Mouse (Mus musculus) forebrain, embryonic 10.5 days (tissue): ENCODE measurements around the gene Traf1. TPM values are rescaled to one million over a fixed set of nuclear protein-coding genes. Genes with fewer than 3 reads are reported as not detected.

Source experiments
- DNase-seq: peaks from one replicate; pipeline ENCODE4 v3.0.0-alpha.2; 2017; ENCODE audit warnings: low spot score; ENCODE audit errors: extremely low spot score
- H3K27ac ChIP-seq: fragments of 300-500 bp; sonication (generic); 2 replicates; pipeline ENCODE4 v1.5.1; 2016; ENCODE audit warnings: mild to moderate bottlenecking
- H3K27me3 ChIP-seq: fragments of 300-500 bp; sonication (generic); 2 replicates; pipeline ENCODE4 v1.6.1; 2016; ENCODE audit warnings: mild to moderate bottlenecking; ENCODE audit not compliant: poor library complexity, severe bottlenecking
- H3K36me3 ChIP-seq: fragments of 300-500 bp; sonication (generic); replicated peaks from 2 replicates; pipeline ENCODE4 v1.6.1; 2016; ENCODE audit warnings: mild to moderate bottlenecking, moderate library complexity
- H3K4me1 ChIP-seq: fragments of 300-500 bp; sonication (generic); 2 replicates; pipeline ENCODE4 v1.6.1; 2016
- H3K4me3 ChIP-seq: fragments of 300-500 bp; sonication (generic); 2 replicates; pipeline ENCODE4 v1.5.1; 2016; ENCODE audit warnings: mild to moderate bottlenecking, moderate library complexity
- H3K9me3 ChIP-seq: fragments of 300-500 bp; sonication (generic); 2 replicates; pipeline ENCODE4 v1.6.1; 2016; ENCODE audit warnings: mild to moderate bottlenecking, moderate library complexity
- WGBS: fragments of 180-500 bp; shearing (Covaris S2); methylation state at CpG from one replicate; pipeline ENCODE4 v1.1.7; 2016; 5-methylcytosine and 5-hydroxymethylcytosine counted together
- polyA plus RNA-seq: library from polyadenylated mRNA; unstranded; fragments of >200 nt; fragmentation: Nextera tagmentation; extraction: Ambion mirVana; gene quantifications from 2 replicates; pipeline ENCODE4 v1.2.1, GENCODE M21; 2016

Gene Traf1
- polyA plus RNA-seq, 1 experiment from 2014 or later = 0.31 TPM

DNA sequence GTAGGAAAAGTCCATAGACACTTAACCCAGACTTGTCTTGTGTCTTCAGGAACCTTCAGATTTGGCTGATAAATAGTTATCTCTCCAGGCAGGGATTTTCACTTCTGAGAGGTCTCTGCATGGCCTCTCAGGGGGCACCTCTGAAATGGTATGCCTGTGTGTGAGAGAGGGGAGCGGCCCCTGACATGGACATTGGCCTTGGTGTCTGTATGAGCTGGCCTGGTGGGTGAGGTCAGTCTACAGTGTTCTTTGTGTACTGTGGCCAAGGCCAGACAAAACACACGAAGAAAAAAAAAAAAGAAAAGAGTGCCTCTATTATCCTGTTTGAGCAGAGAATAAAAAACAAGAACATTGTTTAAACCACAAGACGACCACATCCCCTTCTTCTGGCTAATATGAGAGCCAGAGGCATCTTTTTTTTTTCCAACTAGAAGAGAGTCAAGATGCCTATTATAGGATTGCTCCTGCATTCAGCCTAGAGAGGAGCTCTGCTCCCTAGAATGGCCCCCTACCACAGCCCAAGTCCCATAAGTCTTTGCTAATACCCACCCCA lies 18.0 kb upstream of the Traf1 start:
- peaks cover 7% of the 10 kb centered on the region; the same call in 1 of the 2 replicates for H3K9me3 ChIP-seq
- no peak for DNase-seq
- H3K36me3 ChIP-seq = no peaks in the 10 kb centered on the region
- no peak overlapping the region for H3K4me3 ChIP-seq
- WGBS = 86% methylated on average over 3 of the region's 3 CpGs
- peaks cover 16% of the 10 kb centered on the region for H3K4me1 ChIP-seq
- no peak overlapping the region for H3K27ac ChIP-seq
- no peaks in the 10 kb centered on the region for H3K27me3 ChIP-seq

DNA sequence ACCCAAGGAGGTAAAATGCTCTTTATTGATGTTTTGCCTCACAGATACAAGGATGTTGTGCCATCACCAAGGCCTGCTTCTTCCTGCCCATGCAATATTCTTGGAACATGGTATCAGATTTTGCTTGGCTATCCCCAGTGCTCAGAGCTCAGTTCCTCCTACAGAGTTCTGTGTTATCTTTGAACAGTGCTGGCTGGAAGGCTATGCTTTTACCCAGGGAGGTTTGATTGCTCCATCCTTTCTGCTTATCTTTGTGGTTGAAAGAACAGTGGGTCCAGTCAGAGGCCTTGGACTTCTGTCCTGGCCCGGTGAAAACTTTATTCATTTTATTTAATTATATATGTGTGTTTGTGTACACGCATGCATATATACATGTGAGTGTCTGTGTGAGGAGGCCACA lies 16.7 kb upstream of the Traf1 start:
- H3K4me1 ChIP-seq = peaks cover 15% of the 10 kb centered on the region
- no peaks in the 10 kb centered on the region for H3K36me3 ChIP-seq
- no peak for DNase-seq
- H3K27ac ChIP-seq = no peak overlapping the region
- 92% methylated on average over 2 of the region's 2 CpGs for WGBS
- peaks cover 7% of the 10 kb centered on the region; the same call in 1 of the 2 replicates for H3K9me3 ChIP-seq
- H3K4me3 ChIP-seq = no peak overlapping the region
- H3K27me3 ChIP-seq = no peaks in the 10 kb centered on the region

- 91% methylated on average over 8 of the region's 8 CpGs for WGBS
- no peaks in the 10 kb centered on the region for H3K27me3 ChIP-seq
- H3K36me3 ChIP-seq = no peaks in the 10 kb centered on the region
- peaks cover 4% of the 10 kb centered on the region for H3K4me1 ChIP-seq
- DNase-seq = no peak
- peaks cover 7% of the 10 kb centered on the region; the same call in 1 of the 2 replicates for H3K9me3 ChIP-seq
- no peak overlapping the region for H3K27ac ChIP-seq
- no peak overlapping the region for H3K4me3 ChIP-seq
Measured at GRCm38 (mm10) chr2:34976945-34977658, 15.5 kb upstream of the Traf1 start.

- no peak for DNase-seq
- no peak overlapping the region for H3K27ac ChIP-seq
- H3K27me3 ChIP-seq = no peaks in the 10 kb centered on the region
- H3K4me3 ChIP-seq = no peak overlapping the region
- H3K4me1 ChIP-seq = no peaks in the 10 kb centered on the region
- peaks cover 7% of the 10 kb centered on the region; the same call in 1 of the 2 replicates for H3K9me3 ChIP-seq
- H3K36me3 ChIP-seq = no peaks in the 10 kb centered on the region
- WGBS = 87% methylated on average over 6 of the region's 6 CpGs
Measured at GRCm38 (mm10) chr2:34976447-34976846, 14.9 kb upstream of the Traf1 start.

GRCm38 (mm10) chr2:34973087-34973486 lies 11.5 kb upstream of the Traf1 start:
- peaks cover 7% of the 10 kb centered on the region; the same call in 1 of the 2 replicates for H3K9me3 ChIP-seq
- 88% methylated on average over 8 of the region's 8 CpGs for WGBS
- no peaks in the 10 kb centered on the region for H3K36me3 ChIP-seq
- no peaks in the 10 kb centered on the region for H3K4me1 ChIP-seq
- DNase-seq = no peak
- H3K27me3 ChIP-seq = no peaks in the 10 kb centered on the region
- H3K27ac ChIP-seq = no peak overlapping the region
- H3K4me3 ChIP-seq = no peak overlapping the region

DNA sequence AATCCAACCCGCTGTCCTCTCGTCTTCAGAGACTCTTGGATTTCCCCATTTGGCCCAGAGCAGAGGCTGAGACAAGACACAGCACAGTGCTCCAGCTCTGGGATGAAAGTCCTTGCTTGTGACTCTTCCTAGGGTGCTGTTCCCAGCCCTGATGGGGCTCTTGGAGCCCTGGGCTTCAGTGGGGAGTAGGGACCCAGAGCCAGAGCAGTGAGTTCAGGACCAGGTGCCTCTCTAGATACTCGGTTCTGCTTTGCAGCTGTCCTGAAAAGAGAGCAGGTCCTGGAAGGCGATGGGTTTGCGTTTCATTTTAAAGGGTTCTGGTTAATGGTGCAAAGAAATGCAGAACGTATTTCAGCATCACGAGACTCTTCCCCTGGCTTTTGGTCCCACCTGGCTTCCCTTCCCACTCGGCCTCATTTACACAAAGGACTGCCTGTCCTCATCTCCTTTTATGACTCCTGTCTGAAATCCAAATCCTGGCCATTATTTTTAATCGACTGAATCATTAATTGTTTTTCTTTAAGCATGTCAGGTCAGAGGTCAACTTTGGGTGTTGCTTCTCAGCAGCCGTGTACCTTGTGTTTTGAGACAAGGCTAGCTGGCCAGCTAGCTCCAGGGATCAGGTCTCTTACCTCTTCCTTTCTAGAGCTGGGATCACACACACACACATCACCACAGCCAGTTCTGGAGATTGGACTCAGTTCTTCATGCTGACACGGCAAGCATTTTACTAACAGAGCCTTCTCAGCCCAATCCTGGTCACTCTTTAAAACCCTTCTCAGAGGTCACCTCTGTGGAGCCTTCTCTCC lies 9.7 kb upstream of the Traf1 start:
- H3K4me1 ChIP-seq = no peaks in the 10 kb centered on the region
- 80% methylated on average over 11 of the region's 11 CpGs for WGBS
- no peak overlapping the region for H3K27ac ChIP-seq
- DNase-seq = no peak
- H3K36me3 ChIP-seq = no peaks in the 10 kb centered on the region
- no peak overlapping the region for H3K4me3 ChIP-seq
- peaks cover 7% of the 10 kb centered on the region; the same call in 1 of the 2 replicates for H3K9me3 ChIP-seq
- no peaks in the 10 kb centered on the region for H3K27me3 ChIP-seq

DNA sequence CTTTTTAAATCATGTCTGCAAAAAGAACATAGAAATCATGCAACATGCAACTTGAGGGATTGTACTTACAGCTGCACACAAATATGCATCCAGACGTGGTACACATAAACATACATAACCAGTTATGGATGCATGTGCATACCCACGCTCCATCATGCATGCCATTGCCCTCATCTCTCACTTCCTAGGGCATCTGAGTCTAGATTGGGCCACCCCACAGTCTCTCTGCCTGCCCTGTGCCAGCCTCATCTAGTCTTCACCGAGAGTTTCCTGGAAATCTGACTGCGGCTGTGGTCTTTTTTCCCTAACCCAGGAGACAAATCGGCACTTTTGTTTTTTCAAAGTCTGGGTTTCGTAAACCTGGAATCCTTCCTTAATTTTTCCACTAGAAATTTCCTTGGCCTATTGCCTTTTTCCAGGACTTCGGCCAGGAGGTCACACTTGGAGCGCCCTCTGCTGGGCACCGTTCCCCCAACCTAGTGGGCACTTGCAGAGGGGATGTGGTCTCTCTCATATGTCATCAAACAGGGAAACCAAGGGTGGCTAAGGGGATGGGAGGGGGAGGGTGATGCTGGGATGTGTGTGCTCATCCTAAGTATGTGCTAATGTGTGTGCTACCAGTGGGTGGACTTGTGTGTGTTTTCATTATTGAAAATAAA lies 8.6 kb upstream of the Traf1 start:
- Histone ChIP-seq H3K27ac (no peak overlapping the region), H3K27me3 (no peaks in the 10 kb centered on the region), H3K36me3 (no peaks in the 10 kb centered on the region), H3K9me3 (peaks cover 5% of the 10 kb centered on the region; the same call in 1 of the 2 replicates), H3K4me3 (no peak overlapping the region), H3K4me1 (peaks cover 8% of the 10 kb centered on the region)
- DNase-seq = peak; percentile 76
- WGBS = 39% methylated on average over 9 of the region's 9 CpGs

- DNase-seq = no peak
- H3K4me1 ChIP-seq = peaks cover 17% of the 10 kb centered on the region
- no peaks in the 10 kb centered on the region for H3K27me3 ChIP-seq
- 83% methylated on average over 7 of the region's 7 CpGs for WGBS
- H3K4me3 ChIP-seq = no peak overlapping the region
- H3K27ac ChIP-seq = no peak overlapping the region
- no peaks in the 10 kb centered on the region for H3K9me3 ChIP-seq
- no peaks in the 10 kb centered on the region for H3K36me3 ChIP-seq
Measured at GRCm38 (mm10) chr2:34969166-34969565, 7.6 kb upstream of the Traf1 start.

DNA sequence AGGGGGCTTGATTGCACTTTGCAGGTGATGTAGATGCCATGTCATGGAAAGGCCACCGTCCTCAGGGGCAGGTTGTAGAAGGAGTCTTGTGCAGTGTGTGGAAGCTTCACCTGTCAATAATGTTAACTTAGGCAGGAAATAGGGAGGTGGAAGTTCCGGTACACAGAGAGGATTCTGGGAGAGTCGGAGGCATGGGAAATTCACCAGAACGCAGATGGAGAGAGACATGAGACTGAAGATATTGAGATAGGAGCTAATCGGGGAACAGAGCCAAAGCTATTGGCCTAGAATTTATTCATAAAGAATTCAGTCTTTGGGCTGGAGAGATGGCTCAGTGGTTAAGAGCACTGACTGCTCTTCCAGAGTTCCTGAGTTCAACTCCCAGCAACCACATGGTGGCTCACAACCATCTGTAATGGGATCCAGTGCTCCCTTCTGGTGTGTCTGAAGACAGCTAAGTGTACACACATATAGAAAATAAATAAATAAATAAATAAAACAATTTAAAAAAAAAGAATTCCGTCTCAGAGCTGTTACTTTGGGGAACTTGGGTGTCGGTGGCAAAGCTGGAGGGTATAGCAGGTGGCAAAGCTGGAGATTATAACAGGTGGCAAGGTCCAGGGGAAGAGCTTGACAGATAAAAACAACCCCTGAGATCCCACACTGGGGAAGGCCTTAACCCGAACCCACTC lies 4.8 kb upstream of the Traf1 start:
- no peak overlapping the region for H3K27ac ChIP-seq
- H3K9me3 ChIP-seq = no peaks in the 10 kb centered on the region
- peaks cover 4% of the 10 kb centered on the region for H3K27me3 ChIP-seq
- 90% methylated on average over 8 of the region's 8 CpGs for WGBS
- H3K36me3 ChIP-seq = no peaks in the 10 kb centered on the region
- H3K4me1 ChIP-seq = peaks cover 28% of the 10 kb centered on the region
- no peak for DNase-seq
- no peak overlapping the region for H3K4me3 ChIP-seq

GRCm38 (mm10) chr2:34965806-34966205 lies 4.2 kb upstream of the Traf1 start:
- peaks cover 10% of the 10 kb centered on the region for H3K27me3 ChIP-seq
- H3K27ac ChIP-seq = no peak overlapping the region
- H3K4me1 ChIP-seq = peaks cover 32% of the 10 kb centered on the region
- H3K4me3 ChIP-seq = no peak overlapping the region
- H3K9me3 ChIP-seq = no peaks in the 10 kb centered on the region
- WGBS = 77% methylated on average over 8 of the region's 8 CpGs
- DNase-seq = no peak
- no peaks in the 10 kb centered on the region for H3K36me3 ChIP-seq

- DNase-seq = peak; percentile 43
- Histone ChIP-seq H3K9me3 (no peaks in the 10 kb centered on the region), H3K4me1 (peaks cover 32% of the 10 kb centered on the region), H3K27ac (no peak overlapping the region), H3K27me3 (peaks cover 15% of the 10 kb centered on the region), H3K4me3 (no peak overlapping the region), H3K36me3 (no peaks in the 10 kb centered on the region)
- 47% methylated on average over 9 of the region's 9 CpGs for WGBS
Measured at GRCm38 (mm10) chr2:34965293-34965692, 3.7 kb upstream of the Traf1 start.

- Histone ChIP-seq H3K36me3 (no peaks in the 10 kb centered on the region), H3K27me3 (peaks cover 21% of the 10 kb centered on the region), H3K4me1 (peaks cover 32% of the 10 kb centered on the region), H3K27ac (no peak overlapping the region), H3K4me3 (no peak overlapping the region), H3K9me3 (no peaks in the 10 kb centered on the region)
- no peak for DNase-seq
- 83% methylated on average over 9 of the region's 9 CpGs for WGBS
Measured at GRCm38 (mm10) chr2:34964651-34965050, 3.1 kb upstream of the Traf1 start.
